Mouse (Mus musculus) ES-Bruce4 (cell line): ENCODE data around the gene Rbm6. TPM values are rescaled to one million over a fixed set of nuclear protein-coding genes. Genes with fewer than 3 reads are reported as not detected.

Source experiments
- H3K27ac ChIP-seq: 2 replicates; pipeline ENCODE4 v1.5.1; 2012; ENCODE audit warnings: low read length, inconsistent platforms; ENCODE audit not compliant: insufficient read depth
- H3K27me3 ChIP-seq: 2 replicates; pipeline ENCODE4 v1.6.1; 2012; ENCODE audit warnings: mild to moderate bottlenecking, low read length, inconsistent platforms; ENCODE audit not compliant: control insufficient read depth, poor library complexity, insufficient read depth, severe bottlenecking
- H3K36me3 ChIP-seq: 2 replicates; pipeline ENCODE4 v1.6.1; 2012; ENCODE audit warnings: inconsistent platforms, mild to moderate bottlenecking, low read length, moderate library complexity; ENCODE audit not compliant: control insufficient read depth, poor library complexity, insufficient read depth, severe bottlenecking
- H3K4me1 ChIP-seq: one replicate; pipeline ENCODE4 v1.8.1; 2011; ENCODE audit warnings: low read length; ENCODE audit not compliant: control insufficient read depth, insufficient read depth
- H3K4me3 ChIP-seq: 2 replicates; pipeline ENCODE4 v1.5.1; 2011; ENCODE audit warnings: low read depth, mild to moderate bottlenecking, low read length
- H3K9ac ChIP-seq: 2 replicates; pipeline ENCODE4 v1.6.1; 2012; ENCODE audit warnings: low read depth, mild to moderate bottlenecking, inconsistent platforms; ENCODE audit not compliant: poor library complexity, severe bottlenecking
- H3K9me3 ChIP-seq: replicated peaks from 2 replicates; pipeline ENCODE4 v1.6.1; 2012; ENCODE audit warnings: mild to moderate bottlenecking, low read length, inconsistent platforms; ENCODE audit not compliant: control insufficient read depth, poor library complexity, insufficient read depth, severe bottlenecking
- CTCF ChIP-seq: IDR thresholded peaks from one replicate; pipeline ENCODE4 v1.8.1; 2011; ENCODE audit warnings: low read depth, low read length
- EP300 ChIP-seq: IDR thresholded peaks from 2 replicates; pipeline ENCODE4 v1.6.1; 2011; ENCODE audit warnings: low read depth, low read length; ENCODE audit not compliant: insufficient read depth
- POLR2A ChIP-seq: IDR thresholded peaks from one replicate; pipeline ENCODE4 v1.8.1; 2011; ENCODE audit warnings: low read length; ENCODE audit not compliant: insufficient read depth
- polyA plus RNA-seq: library from polyadenylated mRNA; stranded (reverse); fragments of >200 nt; gene quantifications from 2 replicates; pipeline ENCODE4 v1.2.4, GENCODE M21; 2011; ENCODE audit warnings: low read depth; ENCODE audit not compliant: missing spikeins, insufficient read depth, insufficient read length

Rbm6 gene
- polyA plus RNA-seq, 1 experiment, result 130 TPM

- Histone ChIP-seq H3K27ac (no peak overlapping the region), H3K4me3 (no peak overlapping the region), H3K27me3 (no peaks in the 10 kb centered on the region), H3K9ac (no peak overlapping the region), H3K9me3 (peaks cover 8% of the 10 kb centered on the region), H3K4me1 (no peaks in the 10 kb centered on the region), H3K36me3 (peaks cover 9% of the 10 kb centered on the region)
- TF ChIP-seq POLR2A, result no peak
- no peak for TF ChIP-seq EP300
- TF ChIP-seq CTCF, result no peak
Observed at GRCm38 (mm10) chr9:107864493-107864892, 8.5 kb downstream of the Rbm6 start.

- Histone ChIP-seq H3K27ac (no peak overlapping the region), H3K36me3 (peaks cover 11% of the 10 kb centered on the region; the same call in 1 of the 2 replicates), H3K9me3 (no peaks in the 10 kb centered on the region), H3K4me1 (no peaks in the 10 kb centered on the region), H3K4me3 (no peak overlapping the region), H3K9ac (no peak overlapping the region), H3K27me3 (no peaks in the 10 kb centered on the region)
- no peak for TF ChIP-seq CTCF
- no peak for TF ChIP-seq POLR2A
- no peak for TF ChIP-seq EP300
Observed at GRCm38 (mm10) chr9:107858343-107858742, 14.7 kb downstream of the Rbm6 start.

- Histone ChIP-seq H3K27me3 (no peaks in the 10 kb centered on the region), H3K9ac (no peak overlapping the region), H3K36me3 (peaks cover 13% of the 10 kb centered on the region), H3K9me3 (no peaks in the 10 kb centered on the region), H3K4me3 (no peak overlapping the region), H3K4me1 (no peaks in the 10 kb centered on the region), H3K27ac (no peak overlapping the region)
- no peak for TF ChIP-seq EP300
- no peak for TF ChIP-seq CTCF
- TF ChIP-seq POLR2A, result no peak
Observed at GRCm38 (mm10) chr9:107848922-107849321, 24.1 kb downstream of the Rbm6 start.

GRCm38 (mm10) chr9:107842709-107843108, 30.3 kb downstream of the Rbm6 start:
- TF ChIP-seq EP300 (no peak), CTCF (no peak), POLR2A (no peak)
- Histone ChIP-seq H3K36me3 (peaks cover 9% of the 10 kb centered on the region), H3K4me1 (no peaks in the 10 kb centered on the region), H3K9me3 (no peaks in the 10 kb centered on the region), H3K27ac (no peak overlapping the region), H3K27me3 (no peaks in the 10 kb centered on the region), H3K4me3 (no peak overlapping the region), H3K9ac (no peak overlapping the region)

GRCm38 (mm10) chr9:107838869-107839268, 34.2 kb downstream of the Rbm6 start:
- no peak overlapping the region for H3K27ac ChIP-seq
- peaks cover 2% of the 10 kb centered on the region; the same call in 1 of the 2 replicates for H3K36me3 ChIP-seq
- no peak overlapping the region for H3K9ac ChIP-seq
- no peak for TF ChIP-seq EP300
- TF ChIP-seq POLR2A, result no peak
- TF ChIP-seq CTCF, result no peak
- H3K9me3 ChIP-seq, result no peaks in the 10 kb centered on the region
- no peaks in the 10 kb centered on the region for H3K4me1 ChIP-seq
- H3K27me3 ChIP-seq, result no peaks in the 10 kb centered on the region
- no peak overlapping the region for H3K4me3 ChIP-seq

- H3K9ac ChIP-seq, result no peak overlapping the region
- no peak overlapping the region for H3K4me3 ChIP-seq
- H3K27me3 ChIP-seq, result no peaks in the 10 kb centered on the region
- TF ChIP-seq EP300 (no peak), CTCF (no peak), POLR2A (no peak)
- no peaks in the 10 kb centered on the region for H3K4me1 ChIP-seq
- peaks cover 5% of the 10 kb centered on the region for H3K36me3 ChIP-seq
- H3K9me3 ChIP-seq, result no peaks in the 10 kb centered on the region
- H3K27ac ChIP-seq, result no peak overlapping the region
Observed at GRCm38 (mm10) chr9:107833826-107834225, 39.2 kb downstream of the Rbm6 start.
